Mouse (Mus musculus) MN1 (cell line): ENCODE data around the gene Slc22a3.
A peak's percentile ranks its signal among the peaks of the same experiment; 100 is the strongest.

ENCODE experiments used
- DNase-seq: peaks from one replicate; pipeline ENCODE4 v3.0.0-alpha.2; 2016; ENCODE audit warnings: low spot score

Slc22a3 gene

DNA sequence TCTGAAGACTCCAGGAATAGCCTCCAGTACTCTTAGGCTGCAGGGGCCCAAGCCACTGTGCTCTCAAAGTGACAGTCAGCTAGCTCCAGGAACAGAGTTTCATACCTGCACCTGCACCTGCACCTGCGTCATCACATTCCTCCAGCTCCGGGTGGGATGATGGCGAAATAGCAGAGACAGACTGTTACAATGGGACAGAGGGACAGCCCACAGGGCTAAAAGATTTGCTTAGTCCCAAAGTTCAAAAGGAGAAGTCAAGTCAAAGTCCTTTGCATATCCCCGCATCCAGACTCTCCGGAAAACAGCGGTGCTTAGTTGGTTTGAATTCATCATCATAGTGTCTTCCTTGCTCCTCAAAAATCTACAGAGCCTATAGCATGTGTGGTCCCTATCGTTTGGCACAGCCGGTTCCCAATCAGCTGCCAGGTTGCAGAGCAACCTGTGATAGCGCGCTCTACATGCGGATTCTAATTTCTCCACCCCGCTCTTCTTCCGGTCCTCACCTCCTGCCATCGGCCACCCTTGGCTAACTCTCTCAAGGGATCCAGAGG is at the start of gene Slc22a3:
Slc22a3 (minus strand) TSS at position 51 of the 551 bp plus-strand sequence.
- DNase-seq = no peak

GRCm38 (mm10) chr17:12534353-12535145 is 27.0 kb upstream of the Slc22a3 start:
- peak; percentile 78 for DNase-seq

- peak; percentile 48 for DNase-seq
Measured at GRCm38 (mm10) chr17:12532115-12532514, 24.6 kb upstream of the Slc22a3 start.

- no peak for DNase-seq
Measured at GRCm38 (mm10) chr17:12530081-12530480, 22.6 kb upstream of the Slc22a3 start.

- no peak for DNase-seq
Measured at GRCm38 (mm10) chr17:12529384-12529985, 22.0 kb upstream of the Slc22a3 start.

DNA sequence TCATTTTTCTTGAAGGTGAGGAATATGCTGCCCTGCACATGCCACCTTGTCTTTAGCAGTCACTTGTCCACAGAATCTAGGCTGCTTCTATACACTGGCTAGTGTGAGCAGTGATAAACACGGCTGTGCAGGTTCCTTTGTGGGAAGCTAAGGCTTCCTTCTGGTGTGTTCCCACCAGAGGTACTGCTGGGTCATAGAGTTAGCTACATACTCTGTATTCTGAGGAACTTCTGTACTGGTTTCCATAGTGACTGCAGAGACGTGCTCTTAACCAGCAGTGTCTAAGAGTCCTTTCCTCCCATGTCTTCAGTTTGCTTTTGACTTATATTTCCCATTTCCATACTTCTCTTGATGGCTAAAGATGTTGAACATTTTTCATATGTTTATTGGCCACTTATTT is 11.6 kb upstream of the Slc22a3 start:
- no peak for DNase-seq

- no peak for DNase-seq
Measured at GRCm38 (mm10) chr17:12518194-12518593, 10.7 kb upstream of the Slc22a3 start.

GRCm38 (mm10) chr17:12513997-12514396 is 6.5 kb upstream of the Slc22a3 start:
- no peak for DNase-seq

GRCm38 (mm10) chr17:12513107-12513923 is 5.8 kb upstream of the Slc22a3 start:
- no peak for DNase-seq

DNA sequence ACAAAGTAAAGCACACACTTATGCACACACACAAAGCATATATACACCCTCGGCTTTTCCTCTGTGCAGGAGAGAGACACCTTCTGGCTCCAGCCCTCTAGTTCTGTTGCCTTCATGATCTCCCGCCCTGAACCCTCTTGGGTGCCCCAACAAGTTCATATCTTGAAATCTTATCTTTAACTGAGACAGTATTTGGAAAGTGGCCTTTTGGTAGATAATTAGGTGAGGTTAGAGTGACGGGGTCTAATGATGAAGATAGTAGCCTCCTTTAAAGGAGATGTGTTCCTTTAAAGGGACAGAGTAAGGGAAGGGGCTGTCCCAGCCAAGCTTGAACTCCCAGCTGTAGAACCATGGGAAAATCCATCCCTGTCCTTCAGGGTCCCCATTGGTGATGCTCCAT is 3.7 kb upstream of the Slc22a3 start:
- DNase-seq = no peak

GRCm38 (mm10) chr17:12508376-12508775 is 872 bp upstream of the Slc22a3 start:
- no peak for DNase-seq

DNA sequence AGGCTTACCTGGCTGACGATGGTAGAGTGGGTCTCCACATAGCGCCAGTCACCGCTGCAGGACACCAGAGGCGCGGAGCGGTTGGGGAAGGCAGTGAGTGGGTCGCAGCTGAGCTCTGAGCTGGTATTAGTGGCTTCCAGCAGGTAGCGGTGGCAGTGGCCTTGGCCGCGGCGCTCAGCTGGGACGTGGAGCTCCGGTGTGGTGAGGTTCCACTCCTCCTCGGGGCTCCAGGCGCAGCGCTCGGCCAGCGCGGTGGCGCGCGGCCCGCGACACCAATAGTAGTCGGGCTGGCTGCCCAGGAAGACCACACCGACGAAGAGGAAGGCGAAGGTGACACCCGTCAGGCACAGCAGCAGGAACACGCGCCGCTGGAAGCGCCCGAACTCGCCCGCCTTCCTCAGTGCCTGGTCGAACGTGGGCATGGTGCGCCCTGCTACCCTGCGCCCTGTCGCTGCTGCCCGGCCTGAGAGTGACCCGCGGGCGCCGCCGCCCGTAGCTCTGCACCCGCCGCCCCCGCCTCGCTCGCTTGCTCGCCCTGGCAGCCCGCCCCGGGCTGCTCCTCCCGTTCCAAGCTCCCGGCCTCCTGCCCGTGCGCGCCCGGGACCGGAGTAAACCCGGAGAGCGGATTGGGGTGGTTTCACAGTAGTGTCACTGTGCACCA is 471 bp downstream of the Slc22a3 start:
- no peak for DNase-seq

DNA sequence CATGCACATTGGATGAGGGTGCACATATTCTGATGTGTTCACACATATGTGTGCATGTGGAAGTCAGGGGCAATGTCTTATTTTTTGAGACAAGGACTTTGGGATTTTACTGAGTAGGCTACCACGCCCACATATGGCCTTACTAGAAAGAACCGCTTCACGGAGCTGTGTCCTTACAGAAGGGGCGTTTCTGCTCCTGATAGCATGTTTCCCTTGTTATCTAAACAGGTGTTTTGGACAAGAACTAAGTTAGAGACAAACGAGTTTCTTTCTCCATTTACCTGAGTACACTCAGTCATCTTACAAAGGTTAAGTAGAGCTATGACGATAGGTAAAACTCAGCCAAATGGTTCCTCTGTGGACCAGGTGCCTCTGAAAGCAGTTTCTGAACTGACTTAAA is 1.8 kb downstream of the Slc22a3 start:
- DNase-seq = no peak

- no peak for DNase-seq
Measured at GRCm38 (mm10) chr17:12499426-12499825, 8.1 kb downstream of the Slc22a3 start.

DNA sequence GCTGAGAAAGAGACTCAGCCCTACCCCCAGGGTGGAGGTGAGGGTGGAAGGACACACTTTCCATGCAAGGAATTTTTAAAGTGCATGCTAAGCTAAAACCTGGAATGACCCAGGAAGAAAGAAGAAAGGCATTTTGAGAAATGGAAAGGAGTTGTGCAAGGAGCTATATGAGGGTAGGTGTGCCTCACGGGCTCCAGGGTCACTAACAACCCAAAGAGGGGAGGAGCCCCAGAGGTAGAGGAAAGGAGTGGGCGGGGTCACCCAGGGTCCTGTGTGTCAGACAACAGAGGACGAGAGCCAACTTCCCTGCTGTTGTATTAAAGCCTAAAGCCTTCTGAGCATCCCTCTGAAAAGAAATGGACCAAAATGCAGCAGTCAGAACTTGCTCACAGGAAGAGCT is 11.9 kb downstream of the Slc22a3 start:
- DNase-seq = no peak

- DNase-seq = no peak
Measured at GRCm38 (mm10) chr17:12491591-12491990, 15.9 kb downstream of the Slc22a3 start.

DNA sequence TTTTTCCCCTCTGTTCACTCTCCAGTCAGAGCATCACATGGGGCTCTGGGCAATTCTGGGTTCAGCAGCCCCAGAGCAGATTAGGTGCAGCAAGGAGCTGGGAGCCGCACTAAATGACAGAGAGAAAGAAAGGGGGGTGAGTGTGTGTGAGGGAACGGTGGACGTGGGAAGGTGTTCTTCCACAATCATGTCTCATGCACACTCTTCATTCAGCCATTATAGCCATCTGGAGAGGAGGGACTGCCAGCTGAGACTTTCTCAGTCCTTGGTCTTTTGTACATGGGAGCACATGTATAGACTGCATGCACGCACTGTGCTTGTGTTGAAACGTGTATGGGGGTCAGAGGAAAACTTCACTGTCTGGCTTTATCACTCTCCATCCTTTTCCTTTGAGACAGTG is 17.6 kb downstream of the Slc22a3 start:
- no peak for DNase-seq

GRCm38 (mm10) chr17:12485657-12486056 is 21.8 kb downstream of the Slc22a3 start:
- DNase-seq = no peak

DNA sequence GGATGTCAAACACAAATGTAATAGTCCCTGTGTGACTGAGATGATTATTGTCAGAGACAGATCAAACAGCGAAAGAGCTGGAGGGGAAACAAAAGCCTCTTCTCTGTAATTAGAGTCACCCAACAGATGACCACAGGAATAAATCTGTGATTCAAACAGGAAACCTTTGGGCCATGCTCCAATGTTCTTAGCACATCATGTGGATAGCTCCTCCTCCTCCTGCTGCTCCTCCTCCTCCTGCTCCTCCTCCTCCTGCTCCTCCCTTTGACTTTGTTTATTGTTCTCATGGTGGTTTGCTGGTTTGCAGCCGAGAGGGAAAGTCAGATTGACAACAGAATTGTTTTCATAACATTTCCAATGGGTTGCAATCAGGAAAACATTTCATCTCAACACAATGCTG is 28.1 kb downstream of the Slc22a3 start:
- no peak for DNase-seq

GRCm38 (mm10) chr17:12474509-12475083 is 32.9 kb downstream of the Slc22a3 start:
- no peak for DNase-seq

- DNase-seq = no peak
Measured at GRCm38 (mm10) chr17:12472547-12472946, 35.0 kb downstream of the Slc22a3 start.

GRCm38 (mm10) chr17:12468745-12469144 is 38.8 kb downstream of the Slc22a3 start:
- no peak for DNase-seq
